ENCODE assay signal across 9 mouse cellular contexts in genomic region chr4:139444315-139444714, GRCm38 (mm10).
"Had no signal": no experiment of that assay in that cellular context is flagged by ENCODE, and none has a peak within 500 bp of the region (broad histone marks: within the 10 kb centered on the region; RNA-seq: fewer than 3 reads in every experiment).

No protein-coding gene starts in this region.

- DNase-seq: kidney, postnatal 25 days; liver; liver, embryonic 13.5 days; liver, postnatal 0 days; lung, postnatal 14 days; retina, postnatal 1 day; right cerebral cortex, postnatal 14 days; thymus, adult 2 months; thymus, postnatal 36 days had no signal
